Mouse (Mus musculus): ENCODE measurements at regions not wholly inside any gene's neighbourhood (a gene's known extent, or its start where the extent isn't known, plus 50 kb on each side); places are given as distances from the start of the nearest gene placed in this dataset.
"Not testable (repeated sequence)": the region's sequence is repeated elsewhere in the genome, so short reads cannot be mapped to it uniquely, and the experiment has no call there.

GRCm38 (mm10) chr7:73019151-73019550, 356.2 kb upstream of the Rgma start:
- DNase-seq (ENCODE audit: low read depth in 2 of 2, low spot score in 2 of 2) = no peak

- DNase-seq (ENCODE audit: low read depth in 2 of 2, low spot score in 2 of 2) = no peak
Observed at GRCm38 (mm10) chr7:73019764-73020354, 355.4 kb upstream of the Rgma start.

- DNase-seq (ENCODE audit: low read depth in 2 of 2, low spot score in 2 of 2) = no peak
Observed at GRCm38 (mm10) chr7:73021786-73022185, 353.5 kb upstream of the Rgma start.

GRCm38 (mm10) chr7:73025640-73026039, 349.7 kb upstream of the Rgma start:
- DNase-seq (ENCODE audit: low read depth in 2 of 2, low spot score in 2 of 2) = no peak

GRCm38 (mm10) chr7:73028952-73029351, 346.4 kb upstream of the Rgma start:
- no peak for DNase-seq (ENCODE audit: low read depth in 2 of 2, low spot score in 2 of 2)

GRCm38 (mm10) chr7:73031407-73031806, 343.9 kb upstream of the Rgma start:
- no peak for DNase-seq (ENCODE audit: low read depth in 2 of 2, low spot score in 2 of 2)

GRCm38 (mm10) chr7:73032316-73032980, 342.9 kb upstream of the Rgma start:
- no peak for DNase-seq (ENCODE audit: low read depth in 2 of 2, low spot score in 2 of 2)

GRCm38 (mm10) chr7:73036801-73037555, 338.3 kb upstream of the Rgma start:
- no peak for DNase-seq (ENCODE audit: low read depth in 2 of 2, low spot score in 2 of 2)

- no peak for DNase-seq (ENCODE audit: low read depth in 2 of 2, low spot score in 2 of 2)
Observed at GRCm38 (mm10) chr7:73037638-73038037, 337.7 kb upstream of the Rgma start.

GRCm38 (mm10) chr7:73039921-73040320, 335.4 kb upstream of the Rgma start:
- DNase-seq (ENCODE audit: low read depth in 2 of 2, low spot score in 2 of 2) = no peak

GRCm38 (mm10) chr7:73044316-73044715, 331.0 kb upstream of the Rgma start:
- no peak for DNase-seq (ENCODE audit: low read depth in 2 of 2, low spot score in 2 of 2)

GRCm38 (mm10) chr7:73055891-73056290, 319.4 kb upstream of the Rgma start:
- no peak for DNase-seq (ENCODE audit: low read depth in 2 of 2, low spot score in 2 of 2)

- DNase-seq (ENCODE audit: low read depth in 2 of 2, low spot score in 2 of 2) = no peak
Observed at GRCm38 (mm10) chr7:73063556-73063955, 311.8 kb upstream of the Rgma start.

- DNase-seq (ENCODE audit: low read depth in 2 of 2, low spot score in 2 of 2) = no peak
Observed at GRCm38 (mm10) chr7:73068534-73068933, 306.8 kb upstream of the Rgma start.

GRCm38 (mm10) chr7:73069352-73069751, 306.0 kb upstream of the Rgma start:
- DNase-seq (ENCODE audit: low read depth in 2 of 2, low spot score in 2 of 2) = no peak

- not testable (repeated sequence) for DNase-seq (ENCODE audit: low read depth in 2 of 2, low spot score in 2 of 2)
Observed at GRCm38 (mm10) chr7:73075391-73075790, 299.9 kb upstream of the Rgma start.

GRCm38 (mm10) chr7:73087496-73088185, 287.7 kb upstream of the Rgma start:
- DNase-seq (ENCODE audit: low read depth in 2 of 2, low spot score in 2 of 2) = no peak

- no peak for DNase-seq (ENCODE audit: low read depth in 2 of 2, low spot score in 2 of 2)
Observed at GRCm38 (mm10) chr7:73088321-73088720, 287.0 kb upstream of the Rgma start.

GRCm38 (mm10) chr7:73091758-73092157, 283.6 kb upstream of the Rgma start:
- DNase-seq (ENCODE audit: low read depth in 2 of 2, low spot score in 2 of 2) = no peak

- DNase-seq (ENCODE audit: low read depth in 2 of 2, low spot score in 2 of 2) = no peak
Observed at GRCm38 (mm10) chr7:73094059-73094458, 281.2 kb upstream of the Rgma start.

- no peak for DNase-seq (ENCODE audit: low read depth in 2 of 2, low spot score in 2 of 2)
Observed at GRCm38 (mm10) chr7:73118871-73119270, 256.4 kb upstream of the Rgma start.

GRCm38 (mm10) chr7:73120276-73120675, 255.0 kb upstream of the Rgma start:
- DNase-seq (ENCODE audit: low read depth in 2 of 2, low spot score in 2 of 2) = no peak

Data from CD8-positive naive resting alpha-beta T cell, adult 2 months (primary cell).